In genomic region chr16:43503010-43503635, GRCm38 (mm10) we compare ENCODE assay signal across 8 mouse cellular contexts.
DNase-seq lines count a peak whose midpoint lies in the region; ATAC-seq lines count a peak whose summit lies in the region.

No protein-coding gene starts in this region.

- no peaks in the 10 kb centered on the region for H3K36me3 ChIP-seq in lung, embryonic 15.5 days
- H3K36me3 ChIP-seq in hindbrain, embryonic 10.5 days = no peaks in the 10 kb centered on the region
- H3K36me3 ChIP-seq in midbrain, embryonic 11.5 days (ENCODE audit: control insufficient read depth, insufficient read depth, low read length) = no peaks in the 10 kb centered on the region

- H3K9me3 ChIP-seq in lung, embryonic 15.5 days = no peaks in the 10 kb centered on the region
- no peaks in the 10 kb centered on the region for H3K9me3 ChIP-seq in hindbrain, embryonic 10.5 days
- no peaks in the 10 kb centered on the region for H3K9me3 ChIP-seq in midbrain, embryonic 11.5 days (ENCODE audit: control insufficient read depth, low read length)

- no peak for DNase-seq in lung, postnatal 25 days (ENCODE audit: low spot score)
- DNase-seq in hindbrain, embryonic 10.5 days (ENCODE audit: low spot score) = peak; percentile 76
- DNase-seq in midbrain, embryonic 11.5 days (ENCODE audit: low spot score, missing footprints) = peak; percentile 97
- no peak for DNase-seq in left cerebral cortex, postnatal 36 days (ENCODE audit: low spot score in 2 of 2)
- no peak for DNase-seq in spleen, postnatal 10 days (ENCODE audit: low spot score in 2 of 2)

- peak overlapping the region; percentile 70 for H3K4me2 ChIP-seq in lung, embryonic 15.5 days
- peak overlapping the region; percentile 67 for H3K4me2 ChIP-seq in midbrain, embryonic 11.5 days

- WGBS in lung, embryonic 15.5 days = 7% methylated on average over 13 of the region's 13 CpGs
- 6% methylated on average over 13 of the region's 13 CpGs for WGBS in hindbrain, embryonic 10.5 days
- 4% methylated on average over 13 of the region's 13 CpGs for WGBS in midbrain, embryonic 11.5 days

- H3K27ac ChIP-seq in lung, embryonic 15.5 days = no peak overlapping the region
- peak overlapping the region; percentile 95 for H3K27ac ChIP-seq in hindbrain, embryonic 10.5 days
- peak overlapping the region; percentile 96 for H3K27ac ChIP-seq in midbrain, embryonic 11.5 days (ENCODE audit: low read depth, low read length)

- H3K27me3 ChIP-seq in lung, embryonic 15.5 days = no peaks in the 10 kb centered on the region
- peaks cover 3% of the 10 kb centered on the region; the same call in 1 of the 2 replicates for H3K27me3 ChIP-seq in hindbrain, embryonic 10.5 days (ENCODE audit: insufficient read depth, poor library complexity, severe bottlenecking)
- no peaks in the 10 kb centered on the region for H3K27me3 ChIP-seq in midbrain, embryonic 11.5 days (ENCODE audit: control insufficient read depth, insufficient read depth, low read length)

- peak overlapping the region; percentile 19; the same call in 1 of the 2 replicates for H3K9ac ChIP-seq in lung, embryonic 15.5 days
- H3K9ac ChIP-seq in midbrain, embryonic 11.5 days (ENCODE audit: low read length) = peak overlapping the region; percentile 93

- H3K4me1 ChIP-seq in lung, embryonic 15.5 days = peaks cover 31% of the 10 kb centered on the region
- peaks cover 48% of the 10 kb centered on the region for H3K4me1 ChIP-seq in hindbrain, embryonic 10.5 days (replicated peaks)
- H3K4me1 ChIP-seq in midbrain, embryonic 11.5 days (ENCODE audit: control insufficient read depth, insufficient read depth, low read length) = peaks cover 24% of the 10 kb centered on the region

- H3K4me3 ChIP-seq in lung, embryonic 15.5 days = peak overlapping the region; percentile 33
- peak overlapping the region; percentile 64 for H3K4me3 ChIP-seq in hindbrain, embryonic 10.5 days
- peak overlapping the region; percentile 59 for H3K4me3 ChIP-seq in midbrain, embryonic 11.5 days (ENCODE audit: low read depth, low read length)

- intact Hi-C loops in left cerebral cortex, postnatal 36 days (cut with DNase I) = loop anchor here (5.0 to 10.0 kb wide), 3 partner anchors 36 to 668 kb away; partner anchors contain the start of gene Zbtb20

- no peak for ATAC-seq in lung, embryonic 15.5 days (ENCODE audit: borderline replicate concordance, extremely low read depth, low FRiP score, low TSS enrichment)
- peak; percentile 57 for ATAC-seq in common myeloid progenitor, adult 5-6 weeks (replicated peaks; ENCODE audit: low read depth, poor library complexity, severe bottlenecking)
- ATAC-seq in midbrain, embryonic 11.5 days (ENCODE audit: low FRiP score) = peak; percentile 95
- ATAC-seq in CD4-positive, CD25-positive, alpha-beta regulatory T cell, adult 4 months = no peak

Comparison
In these comparisons a context has a peak if more than half of its experiments do, and no peak if none do; other contexts are left out.
1. ATAC-seq: peak in common myeloid progenitor, adult 5-6 weeks (single experiment) and midbrain, embryonic 11.5 days (single experiment); none in lung, embryonic 15.5 days (single experiment) and CD4-positive, CD25-positive, alpha-beta regulatory T cell, adult 4 months (single experiment).
2. DNase-seq: peak in hindbrain, embryonic 10.5 days (single experiment) and midbrain, embryonic 11.5 days (single experiment); none in lung, postnatal 25 days (single experiment), left cerebral cortex, postnatal 36 days (0 of 2) and spleen, postnatal 10 days (0 of 2).
3. Peak in every context shown above with its lines, with median percentiles within 50 percentile points of each other: H3K4me3 ChIP-seq.